Mouse (Mus musculus) myocyte (in vitro differentiated cells): ENCODE results near the gene Arhgap6.

Experiments used
- CEBPB ChIP-seq: IDR thresholded peaks from 2 replicates; pipeline ENCODE4 v1.6.1; 2011; ENCODE audit warnings: mild to moderate bottlenecking, moderate library complexity; ENCODE audit not compliant: poor library complexity, insufficient read depth, severe bottlenecking
- E2F4 ChIP-seq: IDR thresholded peaks from one replicate; pipeline ENCODE4 v1.6.1; 2011; ENCODE audit warnings: mild to moderate bottlenecking, control low read depth, moderate library complexity; ENCODE audit not compliant: insufficient read depth
- MAX ChIP-seq: IDR thresholded peaks from one replicate; pipeline ENCODE4 v1.6.1; 2011; ENCODE audit warnings: low read depth, mild to moderate bottlenecking, control low read depth
- MYOD1 ChIP-seq, 3 experiments: IDR thresholded peaks; one replicate each; pipeline ENCODE4 v1.6.1; 2011; ENCODE audit warnings: control low read depth in 2 of 3, low read depth in 2 of 3, mild to moderate bottlenecking in 2 of 3, moderate library complexity in 1 of 3; ENCODE audit not compliant: insufficient read length in 2 of 3, control insufficient read depth in 1 of 3
- MYOG ChIP-seq, 3 experiments: IDR thresholded peaks; one replicate each; pipeline ENCODE4 v1.6.1; 2011; ENCODE audit warnings: control low read depth in 2 of 3, low read depth in 2 of 3, mild to moderate bottlenecking in 2 of 3; ENCODE audit not compliant: insufficient read length in 2 of 3, control insufficient read depth in 1 of 3, insufficient read depth in 1 of 3
- POLR2A ChIP-seq: IDR thresholded peaks from one replicate; pipeline ENCODE4 v1.6.1; 2011; ENCODE audit warnings: low read depth, mild to moderate bottlenecking, control low read depth, moderate library complexity; ENCODE audit not compliant: insufficient read length
- POLR2AphosphoS2 ChIP-seq: IDR thresholded peaks from one replicate; pipeline ENCODE4 v1.6.1; 2011; ENCODE audit warnings: low read depth, control low read depth; ENCODE audit not compliant: insufficient read length
- REST ChIP-seq: IDR thresholded peaks from one replicate; pipeline ENCODE4 v1.6.1; 2011; ENCODE audit warnings: mild to moderate bottlenecking, control low read depth, moderate library complexity; ENCODE audit not compliant: insufficient read depth, insufficient read length
- TCF12 ChIP-seq: IDR thresholded peaks from one replicate; pipeline ENCODE4 v1.6.1; 2011; ENCODE audit warnings: mild to moderate bottlenecking, control low read depth; ENCODE audit not compliant: poor library complexity, insufficient read depth, severe bottlenecking
- USF1 ChIP-seq: IDR thresholded peaks from one replicate; pipeline ENCODE4 v1.6.1; 2011; ENCODE audit warnings: low read depth, mild to moderate bottlenecking, control low read depth, moderate library complexity

DNA sequence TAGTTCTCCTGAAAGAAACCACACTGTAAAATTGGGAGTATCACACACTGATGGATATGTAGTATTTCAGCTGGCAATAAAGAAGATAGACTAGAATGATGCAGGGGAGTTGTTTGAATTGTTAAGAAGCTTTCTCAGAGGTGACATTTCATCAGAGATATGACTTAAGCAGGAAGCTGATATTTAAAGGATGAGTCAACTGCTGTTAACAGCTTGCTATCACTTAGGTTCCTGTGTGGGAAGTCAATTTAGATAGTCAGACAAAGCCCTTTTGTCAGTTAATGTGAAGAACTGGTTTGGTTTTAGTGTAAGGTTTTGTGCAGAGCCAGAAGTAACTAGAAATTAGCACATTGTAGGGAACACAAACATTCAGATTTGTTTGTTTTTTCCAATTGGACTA lies 300.7 kb downstream of the Arhgap6 start:
- no peak for TF ChIP-seq POLR2A
- TF ChIP-seq E2F4: no peak
- no peak for TF ChIP-seq CEBPB
- no peak for TF ChIP-seq MAX
- no peak for TF ChIP-seq USF1
- TF ChIP-seq MYOD1 (IDR thresholded peaks at IDR 0.05; ENCODE audit: control insufficient read depth in 1 of 3, insufficient read length in 2 of 3, low read depth in 2 of 3): no peak
- TF ChIP-seq MYOG (IDR thresholded peaks at IDR 0.05; ENCODE audit: control insufficient read depth in 1 of 3, insufficient read depth in 1 of 3, insufficient read length in 2 of 3, low read depth in 2 of 3): no peak
- no peak for TF ChIP-seq REST
- no peak for TF ChIP-seq POLR2AphosphoS2
- no peak for TF ChIP-seq TCF12
